Comparison of ENCODE assay signal across 9 mouse cellular contexts in genomic region chr2:166730567-166730915, GRCm38 (mm10). TPM values are rescaled to one million over a fixed set of nuclear protein-coding genes. Genes with fewer than 3 reads are reported as not detected.
DNase-seq lines count a peak whose midpoint lies in the region; ATAC-seq and TF ChIP-seq lines count a peak whose summit lies in the region.
"Had no signal": no experiment of that assay in that cellular context is flagged by ENCODE, and none has a peak within 500 bp of the region (broad histone marks: within the 10 kb centered on the region; RNA-seq: fewer than 3 reads in every experiment).

No protein-coding gene starts in this region.

- no peaks in the 10 kb centered on the region for H3K36me3 ChIP-seq in forebrain, embryonic 11.5 days (ENCODE audit: control insufficient read depth, insufficient read depth, low read length)
- no peaks in the 10 kb centered on the region for H3K36me3 ChIP-seq in forebrain, postnatal 0 days (ENCODE audit: insufficient read depth)
- no peaks in the 10 kb centered on the region for H3K36me3 ChIP-seq in hindbrain, embryonic 14.5 days (replicated peaks; ENCODE audit: control insufficient read depth, insufficient read depth)
- H3K36me3 ChIP-seq in midbrain, embryonic 14.5 days (ENCODE audit: control insufficient read depth, insufficient read depth, low read length): no peaks in the 10 kb centered on the region

- no peak overlapping the region for H3K27ac ChIP-seq in forebrain, embryonic 11.5 days (ENCODE audit: low read depth, low read length)
- H3K27ac ChIP-seq in forebrain, postnatal 0 days (ENCODE audit: low read depth, low read length): no peak overlapping the region
- peak overlapping the region; percentile 72 for H3K27ac ChIP-seq in brown adipose tissue, adult 24 weeks (replicated peaks; ENCODE audit: low read depth, low read length)
- peak overlapping the region; percentile 75 for H3K27ac ChIP-seq in hindbrain, embryonic 14.5 days
- peak overlapping the region; percentile 74; the same call in 1 of the 2 replicates for H3K27ac ChIP-seq in midbrain, embryonic 14.5 days (replicated peaks; ENCODE audit: low read depth, low read length)

- no peaks in the 10 kb centered on the region for H3K9me3 ChIP-seq in forebrain, embryonic 11.5 days (ENCODE audit: control insufficient read depth, low read length)
- no peaks in the 10 kb centered on the region for H3K9me3 ChIP-seq in forebrain, postnatal 0 days (ENCODE audit: low read length)
- no peaks in the 10 kb centered on the region for H3K9me3 ChIP-seq in hindbrain, embryonic 14.5 days (ENCODE audit: control insufficient read depth, low read length)
- H3K9me3 ChIP-seq in midbrain, embryonic 14.5 days (ENCODE audit: control insufficient read depth, low read length): no peaks in the 10 kb centered on the region

- whole genome bisulfite sequencing in forebrain, embryonic 11.5 days: 70% methylated on average over 6 of the region's 6 CpGs
- 63% methylated on average over 6 of the region's 6 CpGs for WGBS in forebrain, postnatal 0 days
- WGBS in hindbrain, embryonic 14.5 days: 43% methylated on average over 6 of the region's 6 CpGs
- 36% methylated on average over 6 of the region's 6 CpGs for whole genome bisulfite sequencing in midbrain, embryonic 14.5 days

- DNase-seq in forebrain, embryonic 11.5 days (ENCODE audit: low spot score): no peak
- DNase-seq in forebrain, postnatal 0 days: no peak
- DNase-seq in hindbrain, embryonic 14.5 days (ENCODE audit: low spot score): no peak
- DNase-seq in midbrain, embryonic 14.5 days: no peak
- no peak for DNase-seq in frontal cortex, postnatal 10 days (ENCODE audit: low spot score in 2 of 2)
- no peak for DNase-seq in cerebellum, postnatal 10 days
- DNase-seq in embryo, embryonic 10 days (ENCODE audit: low spot score): no peak

- no peak overlapping the region for H3K9ac ChIP-seq in forebrain, embryonic 11.5 days (ENCODE audit: low read length)
- H3K9ac ChIP-seq in forebrain, postnatal 0 days: no peak overlapping the region
- no peak overlapping the region for H3K9ac ChIP-seq in hindbrain, embryonic 14.5 days
- no peak overlapping the region for H3K9ac ChIP-seq in midbrain, embryonic 14.5 days (replicated peaks; ENCODE audit: low read length)

- ATAC-seq in forebrain, embryonic 11.5 days (replicated peaks; ENCODE audit: low FRiP score): 0 out of 2 replicates have a peak, but pooled peaks have one; percentile 42
- no peak for ATAC-seq in forebrain, postnatal 0 days
- ATAC-seq in hindbrain, embryonic 14.5 days (ENCODE audit: low FRiP score): no peak
- ATAC-seq in midbrain, embryonic 14.5 days (ENCODE audit: low FRiP score, low TSS enrichment): no peak

- H3K4me1 ChIP-seq in forebrain, embryonic 11.5 days (replicated peaks; ENCODE audit: control insufficient read depth, insufficient read depth, low read length): peaks cover 7% of the 10 kb centered on the region; the same call in 1 of the 2 replicates
- peaks cover 11% of the 10 kb centered on the region for H3K4me1 ChIP-seq in forebrain, postnatal 0 days (ENCODE audit: insufficient read depth)
- peaks cover 11% of the 10 kb centered on the region; the same call in 1 of the 2 replicates for H3K4me1 ChIP-seq in brown adipose tissue, adult 24 weeks (ENCODE audit: control insufficient read depth, insufficient read depth, insufficient read length, low read length)
- H3K4me1 ChIP-seq in hindbrain, embryonic 14.5 days (replicated peaks; ENCODE audit: control insufficient read depth, insufficient read depth, low read length): peaks cover 29% of the 10 kb centered on the region
- peaks cover 16% of the 10 kb centered on the region for H3K4me1 ChIP-seq in midbrain, embryonic 14.5 days (ENCODE audit: control insufficient read depth, insufficient read depth, low read length)

- H3K4me3 ChIP-seq in forebrain, embryonic 11.5 days (ENCODE audit: low read depth, low read length): no peak overlapping the region
- H3K4me3 ChIP-seq in forebrain, postnatal 0 days (ENCODE audit: low read depth, low read length): no peak overlapping the region
- no peak overlapping the region for H3K4me3 ChIP-seq in brown adipose tissue, adult 24 weeks (ENCODE audit: insufficient read depth, low read depth, low read length)
- H3K4me3 ChIP-seq in hindbrain, embryonic 14.5 days (replicated peaks; ENCODE audit: low read length): no peak overlapping the region
- no peak overlapping the region for H3K4me3 ChIP-seq in midbrain, embryonic 14.5 days (replicated peaks; ENCODE audit: low read depth, low read length)
- H3K4me3 ChIP-seq: erythroblast, embryonic 14.5 days had no signal

- TF ChIP-seq CTCF in forebrain, postnatal 0 days (IDR thresholded peaks at IDR 0.05; ENCODE audit: low read depth): no peak

- no peaks in the 10 kb centered on the region for H3K27me3 ChIP-seq in forebrain, embryonic 11.5 days (ENCODE audit: control insufficient read depth, insufficient read depth, low read length)
- H3K27me3 ChIP-seq in forebrain, postnatal 0 days (ENCODE audit: insufficient read depth, low read length): no peaks in the 10 kb centered on the region
- H3K27me3 ChIP-seq in hindbrain, embryonic 14.5 days (ENCODE audit: control insufficient read depth, insufficient read depth, low read length): no peaks in the 10 kb centered on the region
- no peaks in the 10 kb centered on the region for H3K27me3 ChIP-seq in midbrain, embryonic 14.5 days (ENCODE audit: control insufficient read depth, insufficient read depth, low read length)

- H3K4me2 ChIP-seq in forebrain, embryonic 11.5 days (ENCODE audit: low read depth, low read length, severe bottlenecking): no peak overlapping the region
- no peak overlapping the region for H3K4me2 ChIP-seq in forebrain, postnatal 0 days (ENCODE audit: low read depth)
- H3K4me2 ChIP-seq in hindbrain, embryonic 14.5 days (replicated peaks): no peak overlapping the region
- H3K4me2 ChIP-seq in midbrain, embryonic 14.5 days (ENCODE audit: low read length): peak overlapping the region; percentile 33

RNA-seq across cellular contexts. Expression of gene Prex1, which starts 16.9 kb away (rescaled TPM):
- 22.3 and 29.7 TPM in 2 replicates for polyA plus RNA-seq in forebrain, embryonic 11.5 days (2014; fragmentation: Nextera tagmentation; extraction: Ambion mirVana)
- total RNA-seq in forebrain, postnatal 0 days (2014; rRNA removed): 30.6 and 31.3 TPM in 2 replicates
- polyA plus RNA-seq in forebrain, postnatal 0 days (2015; fragmentation: Nextera tagmentation; extraction: Ambion mirVana): 14.5 and 17.5 TPM in 2 replicates
- 2.3 and 4.0 TPM in 2 replicates for polyA plus RNA-seq in brown adipose tissue, adult 24 weeks (2012; ENCODE audit: insufficient read depth, insufficient read length, missing spikeins)
- polyA plus RNA-seq in hindbrain, embryonic 14.5 days (2014; fragmentation: Nextera tagmentation; extraction: Ambion mirVana): 27.3 and 28.8 TPM in 2 replicates
- 20.3 and 24.2 TPM in 2 replicates for polyA plus RNA-seq in midbrain, embryonic 14.5 days (2014; fragmentation: Nextera tagmentation; extraction: Ambion mirVana)

Comparison
In these comparisons a context has a peak if more than half of its experiments do, and no peak if none do; other contexts are left out.
1. H3K27ac ChIP-seq: peak in brown adipose tissue, adult 24 weeks (single experiment), hindbrain, embryonic 14.5 days (single experiment) and midbrain, embryonic 14.5 days (single experiment); none in forebrain, embryonic 11.5 days (single experiment) and forebrain, postnatal 0 days (single experiment).